Mouse (Mus musculus): ENCODE measurements at regions not wholly inside any gene's neighbourhood (a gene's known extent, or its start where the extent isn't known, plus 50 kb on each side); places are given as distances from the start of the nearest gene placed in this dataset.

DNA sequence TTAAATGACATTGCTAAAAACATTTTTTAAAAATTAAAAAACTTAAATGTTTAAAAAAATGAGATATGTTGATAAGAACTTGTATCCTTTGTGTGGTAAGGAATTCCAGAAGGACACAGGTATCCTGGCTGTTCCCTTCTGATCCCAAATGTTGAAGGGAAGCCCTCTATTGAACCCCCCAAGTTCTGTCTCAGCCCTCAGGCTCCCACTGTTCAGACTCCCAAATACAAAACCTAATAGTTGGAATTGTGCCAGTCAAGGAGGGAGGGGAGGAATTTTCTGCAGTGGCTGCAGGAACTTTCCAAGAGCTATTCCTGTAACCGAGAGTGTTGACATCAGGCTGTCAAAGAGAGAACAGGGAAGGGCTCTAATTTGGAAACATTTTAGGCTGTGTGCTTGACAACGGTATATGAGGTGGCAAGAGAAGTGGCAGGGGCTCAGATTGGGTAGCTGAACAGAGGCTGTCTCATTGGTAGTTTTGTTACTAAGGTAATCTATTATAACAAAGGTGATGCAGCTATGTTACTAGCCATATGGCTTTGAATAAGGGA lies 843.8 kb upstream of the A1bg start:
- Histone ChIP-seq H3K27ac (replicated peaks) (peak overlapping the region; percentile 63), H3K9ac (no peak overlapping the region), H3K27me3 (replicated peaks) (no peaks in the 10 kb centered on the region), H3K4me3 (no peak overlapping the region), H3K9me3 (no peaks in the 10 kb centered on the region), H3K36me3 (no peaks in the 10 kb centered on the region), H3K4me2 (no peak overlapping the region), H3K4me1 (peaks cover 51% of the 10 kb centered on the region)
- 6% methylated on average over 2 of the region's 2 CpGs for WGBS
- peak; percentile 78; the same call in 1 of the 2 replicates for ATAC-seq (ENCODE audit: extremely low read depth, insufficient number of reproducible peaks, low FRiP score, low TSS enrichment)

DNA sequence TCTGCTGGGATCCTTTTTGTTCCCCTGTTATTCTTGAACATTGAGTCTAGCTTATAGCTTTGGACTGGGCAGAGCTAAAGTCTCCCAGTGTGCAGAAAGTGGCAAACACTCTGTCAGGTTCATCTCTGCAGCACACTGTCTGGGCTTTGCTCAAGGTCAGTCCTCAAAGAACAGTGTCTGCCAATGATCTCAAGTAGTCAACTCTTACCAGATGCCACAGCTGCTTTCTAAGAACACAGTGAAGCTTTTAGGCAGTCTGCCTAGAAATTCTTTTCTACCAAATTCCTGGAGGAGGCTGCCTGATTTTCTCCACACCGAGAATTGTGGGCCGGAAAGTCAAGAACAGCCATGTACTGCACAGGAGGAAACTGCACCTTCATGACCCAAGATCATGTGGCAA lies 831.0 kb upstream of the A1bg start:
- H3K9me3 ChIP-seq: no peaks in the 10 kb centered on the region

DNA sequence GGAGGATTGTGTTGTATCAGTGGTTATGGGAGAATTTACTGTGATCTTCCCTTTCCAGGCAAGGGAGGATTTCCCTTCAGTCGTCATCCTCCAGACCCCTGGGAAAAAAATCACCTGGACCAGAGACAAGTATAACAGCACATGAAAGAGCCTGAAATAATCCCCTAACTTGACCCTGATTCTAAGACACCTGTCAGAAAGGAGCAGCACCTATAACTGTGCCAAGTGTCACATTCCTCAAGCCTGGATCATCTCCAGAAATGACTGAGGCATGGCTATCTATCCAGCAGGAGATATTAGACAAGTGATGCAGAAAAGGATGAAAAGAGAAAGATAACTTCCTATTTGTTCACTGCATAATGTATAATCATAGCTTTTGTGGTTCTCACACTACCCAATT lies 800.9 kb upstream of the A1bg start:
- WGBS: 25% methylated on average over 1 of the region's 1 CpGs
- Histone ChIP-seq H3K9ac (no peak overlapping the region), H3K4me3 (no peak overlapping the region), H3K4me2 (no peak overlapping the region), H3K4me1 (no peaks in the 10 kb centered on the region), H3K9me3 (no peaks in the 10 kb centered on the region), H3K27ac (replicated peaks) (no peak overlapping the region), H3K36me3 (no peaks in the 10 kb centered on the region), H3K27me3 (replicated peaks) (no peaks in the 10 kb centered on the region)
- no peak for ATAC-seq (ENCODE audit: extremely low read depth, insufficient number of reproducible peaks, low FRiP score, low TSS enrichment)

More for the DNA sequence above, 831.0 kb upstream of the A1bg start:
- Histone ChIP-seq H3K36me3 (no peaks in the 10 kb centered on the region), H3K4me2 (no peak overlapping the region), H3K27me3 (replicated peaks) (no peaks in the 10 kb centered on the region), H3K27ac (replicated peaks) (peak overlapping the region; percentile 1; the same call in 1 of the 2 replicates), H3K9ac (no peak overlapping the region), H3K4me1 (peaks cover 8% of the 10 kb centered on the region), H3K4me3 (no peak overlapping the region)
- 52% methylated on average over 2 of the region's 2 CpGs for WGBS
- no peak for ATAC-seq (ENCODE audit: extremely low read depth, insufficient number of reproducible peaks, low FRiP score, low TSS enrichment)

DNA sequence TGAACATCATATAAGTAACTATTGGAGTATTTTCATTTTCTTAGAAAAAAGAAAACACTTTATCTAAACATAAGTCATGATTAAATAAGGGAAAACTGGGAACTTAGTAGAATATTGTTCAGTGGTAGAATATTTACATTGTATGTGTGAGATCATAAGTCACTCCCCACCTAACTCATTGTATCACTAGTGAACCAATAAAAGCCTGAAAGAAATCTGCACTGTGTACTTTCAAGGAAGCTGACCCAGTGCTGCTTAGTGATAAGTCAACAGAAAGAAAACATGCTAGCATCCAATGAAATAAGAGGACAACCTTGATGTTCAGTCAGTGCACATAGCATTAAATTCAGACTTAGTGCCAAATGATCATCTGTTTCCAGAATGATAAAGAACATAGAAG lies 795.7 kb upstream of the A1bg start:
- H3K27ac ChIP-seq (replicated peaks): no peak overlapping the region
- H3K36me3 ChIP-seq: no peaks in the 10 kb centered on the region
- no peak overlapping the region for H3K4me2 ChIP-seq
- H3K27me3 ChIP-seq (replicated peaks): no peaks in the 10 kb centered on the region
- no peak overlapping the region for H3K4me3 ChIP-seq
- ATAC-seq (ENCODE audit: extremely low read depth, insufficient number of reproducible peaks, low FRiP score, low TSS enrichment): no peak
- no peaks in the 10 kb centered on the region for H3K9me3 ChIP-seq
- H3K4me1 ChIP-seq: 0 out of 2 replicates have a peak, but pooled peaks cover 3% of the 10 kb centered on the region
- no peak overlapping the region for H3K9ac ChIP-seq

DNA sequence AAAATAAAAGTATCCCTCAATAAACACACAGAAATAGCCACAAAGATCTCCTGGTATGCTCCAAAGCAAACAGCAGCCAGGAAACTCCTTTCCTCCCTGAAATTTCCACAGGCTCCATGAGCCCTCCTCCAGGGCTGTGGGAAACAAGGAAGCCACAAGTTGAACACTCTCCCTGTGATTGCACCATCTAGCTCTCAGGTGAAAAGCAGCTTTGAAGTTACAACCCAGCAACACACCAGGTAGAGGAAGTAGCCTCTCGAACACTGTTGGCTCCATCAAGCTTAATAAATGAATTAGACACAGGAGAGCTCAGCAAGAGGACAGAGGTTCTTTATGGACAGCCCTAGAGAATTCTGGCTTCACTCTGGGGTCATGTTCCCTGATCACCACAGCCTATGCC lies 794.4 kb upstream of the A1bg start:
- Histone ChIP-seq H3K27me3 (replicated peaks) (no peaks in the 10 kb centered on the region), H3K9ac (no peak overlapping the region), H3K4me3 (no peak overlapping the region), H3K36me3 (no peaks in the 10 kb centered on the region), H3K4me1 (0 out of 2 replicates have a peak, but pooled peaks cover 6% of the 10 kb centered on the region), H3K27ac (replicated peaks) (no peak overlapping the region), H3K4me2 (no peak overlapping the region), H3K9me3 (no peaks in the 10 kb centered on the region)
- no peak for ATAC-seq (ENCODE audit: extremely low read depth, insufficient number of reproducible peaks, low FRiP score, low TSS enrichment)
- WGBS: 62% methylated on average over 1 of the region's 1 CpGs

DNA sequence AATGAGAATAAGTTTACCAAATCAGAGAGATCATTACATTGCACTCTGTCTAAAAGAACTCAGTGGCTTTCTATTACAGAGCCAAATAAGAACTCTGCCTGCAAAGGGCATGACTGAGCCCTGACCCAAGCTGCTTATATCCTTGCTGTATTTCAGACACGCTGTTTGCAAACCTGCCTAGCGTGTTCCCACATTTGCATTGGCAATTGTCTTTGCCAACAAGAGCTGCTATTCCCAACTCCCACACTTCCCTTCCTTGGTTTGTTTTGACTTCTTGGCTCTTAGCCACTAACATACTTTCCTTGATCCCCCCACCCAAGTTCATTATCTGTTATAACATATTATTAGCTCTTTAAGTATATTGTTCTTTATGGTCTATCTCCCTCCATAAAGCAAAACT lies 791.1 kb upstream of the A1bg start:
- H3K36me3 ChIP-seq: no peaks in the 10 kb centered on the region
- H3K9me3 ChIP-seq: no peaks in the 10 kb centered on the region
- H3K4me1 ChIP-seq: peaks cover 8% of the 10 kb centered on the region; the same call in 1 of the 2 replicates
- H3K27me3 ChIP-seq (replicated peaks): no peaks in the 10 kb centered on the region
- H3K27ac ChIP-seq (replicated peaks): no peak overlapping the region
- no peak overlapping the region for H3K9ac ChIP-seq
- WGBS: 49% methylated on average over 2 of the region's 2 CpGs
- H3K4me2 ChIP-seq: no peak overlapping the region
- ATAC-seq (ENCODE audit: extremely low read depth, insufficient number of reproducible peaks, low FRiP score, low TSS enrichment): no peak
- H3K4me3 ChIP-seq: no peak overlapping the region

DNA sequence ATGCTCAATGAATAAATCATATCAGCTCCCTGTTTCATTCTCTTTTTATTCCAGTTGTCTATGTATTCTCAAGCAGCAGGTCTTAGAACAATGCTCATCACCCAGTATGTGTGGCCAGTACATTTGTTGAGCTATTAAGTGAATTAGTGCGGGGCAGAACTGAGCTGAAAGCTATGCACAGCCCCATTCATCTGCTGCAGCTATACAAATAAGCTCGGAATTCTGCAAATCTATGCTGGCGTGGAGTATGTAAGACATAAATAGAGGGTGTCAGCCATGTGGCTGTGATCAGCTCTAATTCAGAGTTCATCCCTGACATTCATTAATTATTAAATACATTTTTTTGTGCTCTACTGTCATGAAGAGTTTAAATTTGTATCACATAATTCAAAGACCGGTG lies 786.1 kb upstream of the A1bg start:
- peaks cover 19% of the 10 kb centered on the region for H3K4me1 ChIP-seq
- H3K9ac ChIP-seq: no peak overlapping the region
- no peak overlapping the region for H3K4me3 ChIP-seq
- WGBS: 82% methylated on average over 4 of the region's 4 CpGs
- no peaks in the 10 kb centered on the region for H3K36me3 ChIP-seq
- no peak for ATAC-seq (ENCODE audit: extremely low read depth, insufficient number of reproducible peaks, low FRiP score, low TSS enrichment)
- H3K9me3 ChIP-seq: no peaks in the 10 kb centered on the region
- H3K27me3 ChIP-seq (replicated peaks): no peaks in the 10 kb centered on the region
- H3K27ac ChIP-seq (replicated peaks): no peak overlapping the region
- no peak overlapping the region for H3K4me2 ChIP-seq

DNA sequence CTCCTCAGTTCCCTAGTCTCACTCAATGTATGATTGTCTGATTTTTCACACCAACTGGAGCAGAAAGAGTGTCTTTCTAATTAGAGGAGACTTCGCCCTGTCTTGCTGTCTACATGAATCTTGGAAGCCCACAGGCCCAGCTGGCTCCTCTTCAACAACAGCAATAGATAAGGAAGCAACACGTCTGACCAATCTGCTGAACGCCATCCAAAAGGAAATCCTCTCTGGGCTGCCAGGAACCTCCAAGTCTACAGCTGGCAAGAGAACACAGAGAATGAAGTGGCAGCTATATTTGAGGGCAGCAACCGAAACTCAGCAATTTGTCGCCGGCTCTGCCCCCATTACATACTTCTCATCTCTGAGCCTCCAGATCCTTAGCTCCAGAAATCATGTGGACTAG lies 785.1 kb upstream of the A1bg start:
- Histone ChIP-seq H3K36me3 (no peaks in the 10 kb centered on the region), H3K9ac (no peak overlapping the region), H3K4me3 (no peak overlapping the region), H3K27ac (replicated peaks) (no peak overlapping the region), H3K4me2 (no peak overlapping the region; the same call in 1 of the 2 replicates), H3K27me3 (replicated peaks) (no peaks in the 10 kb centered on the region), H3K9me3 (no peaks in the 10 kb centered on the region), H3K4me1 (peaks cover 19% of the 10 kb centered on the region)
- no peak; the same call in 1 of the 2 replicates for ATAC-seq (ENCODE audit: extremely low read depth, insufficient number of reproducible peaks, low FRiP score, low TSS enrichment)
- 34% methylated on average over 6 of the region's 6 CpGs for WGBS

DNA sequence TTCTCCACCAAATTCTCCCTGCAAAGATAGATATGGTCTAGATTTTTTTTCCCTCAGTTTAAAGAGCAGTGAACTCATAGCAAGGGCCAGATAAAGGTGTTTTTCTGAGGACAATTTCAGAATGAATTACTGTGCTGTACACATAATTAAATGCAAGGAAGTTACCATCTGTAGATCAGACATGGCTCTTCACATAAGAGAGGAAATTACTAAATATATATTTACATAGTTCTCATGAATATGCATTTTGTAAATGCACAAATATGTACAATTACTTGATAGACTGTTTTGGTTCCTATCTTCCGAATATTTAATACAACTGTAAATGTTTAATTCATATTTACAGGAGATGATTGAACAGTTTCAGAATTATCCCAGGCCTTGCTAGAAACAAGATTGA lies 769.9 kb upstream of the A1bg start:
- no peak overlapping the region for H3K9ac ChIP-seq
- H3K36me3 ChIP-seq: no peaks in the 10 kb centered on the region
- H3K4me2 ChIP-seq: no peak overlapping the region
- H3K4me3 ChIP-seq: no peak overlapping the region
- 81% methylated on average over 1 of the region's 1 CpGs for WGBS
- no peaks in the 10 kb centered on the region for H3K9me3 ChIP-seq
- no peak for ATAC-seq (ENCODE audit: extremely low read depth, insufficient number of reproducible peaks, low FRiP score, low TSS enrichment)
- no peaks in the 10 kb centered on the region for H3K4me1 ChIP-seq
- no peak overlapping the region for H3K27ac ChIP-seq (replicated peaks)
- H3K27me3 ChIP-seq (replicated peaks): no peaks in the 10 kb centered on the region

DNA sequence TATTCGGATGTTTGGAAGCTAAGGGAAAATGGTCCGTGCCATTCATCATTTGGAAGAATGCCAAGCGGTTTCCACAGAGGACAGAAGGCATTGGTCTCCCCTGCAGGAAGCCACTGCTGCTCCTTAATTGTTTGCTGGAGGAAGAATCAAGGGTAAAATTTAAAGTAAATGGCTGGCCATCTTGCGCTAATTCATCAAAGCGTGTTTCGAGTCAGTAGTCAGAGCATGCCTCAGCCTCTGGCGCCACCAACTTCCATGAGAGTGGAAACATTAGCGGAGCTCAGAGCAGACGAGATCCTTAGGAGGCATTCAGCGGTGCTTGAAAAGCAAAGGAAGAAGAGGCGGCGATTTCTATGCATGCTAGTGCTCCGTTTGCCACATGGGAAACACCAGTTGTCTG lies 767.6 kb upstream of the A1bg start:
- Histone ChIP-seq H3K36me3 (no peaks in the 10 kb centered on the region), H3K4me1 (no peaks in the 10 kb centered on the region), H3K27ac (replicated peaks) (no peak overlapping the region), H3K4me2 (no peak overlapping the region), H3K9ac (no peak overlapping the region), H3K4me3 (no peak overlapping the region), H3K27me3 (replicated peaks) (no peaks in the 10 kb centered on the region), H3K9me3 (no peaks in the 10 kb centered on the region)
- no peak for ATAC-seq (ENCODE audit: extremely low read depth, insufficient number of reproducible peaks, low FRiP score, low TSS enrichment)
- 72% methylated on average over 13 of the region's 13 CpGs for WGBS

DNA sequence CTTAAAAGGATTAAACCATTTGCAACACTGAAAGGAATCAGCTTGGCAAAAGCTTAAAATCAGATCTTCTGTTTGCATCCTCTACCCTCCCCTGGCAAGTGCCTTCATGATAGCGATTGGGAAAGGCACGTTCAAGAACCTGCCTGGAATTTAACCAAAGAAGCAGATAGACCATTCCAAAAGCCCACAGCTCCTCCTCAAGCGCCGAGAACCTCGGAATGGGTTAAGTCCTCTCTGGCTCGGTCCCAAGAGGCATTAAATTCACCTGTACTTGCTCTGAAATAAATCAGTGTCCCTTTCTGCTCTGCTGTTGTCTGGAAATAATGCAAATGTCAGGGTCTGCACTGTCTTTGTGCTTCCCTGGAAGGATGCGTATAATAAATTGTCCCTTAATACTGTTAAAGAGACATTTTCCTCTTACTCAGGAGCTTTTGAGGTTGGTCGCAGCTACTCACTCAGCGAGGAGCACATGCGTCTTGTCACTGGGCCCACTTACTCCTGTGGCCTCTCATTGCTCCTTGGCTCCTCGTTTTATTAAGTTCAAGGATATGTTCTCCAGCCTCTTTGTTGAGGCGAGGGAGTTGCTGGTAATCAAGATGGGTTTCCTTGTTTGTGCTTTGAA lies 767.1 kb upstream of the A1bg start:
- WGBS: 81% methylated on average over 12 of the region's 12 CpGs
- Histone ChIP-seq H3K27ac (replicated peaks) (no peak overlapping the region), H3K9me3 (no peaks in the 10 kb centered on the region), H3K27me3 (replicated peaks) (no peaks in the 10 kb centered on the region), H3K4me2 (no peak overlapping the region), H3K4me3 (no peak overlapping the region), H3K36me3 (no peaks in the 10 kb centered on the region), H3K4me1 (no peaks in the 10 kb centered on the region), H3K9ac (no peak overlapping the region)
- no peak for ATAC-seq (ENCODE audit: extremely low read depth, insufficient number of reproducible peaks, low FRiP score, low TSS enrichment)

DNA sequence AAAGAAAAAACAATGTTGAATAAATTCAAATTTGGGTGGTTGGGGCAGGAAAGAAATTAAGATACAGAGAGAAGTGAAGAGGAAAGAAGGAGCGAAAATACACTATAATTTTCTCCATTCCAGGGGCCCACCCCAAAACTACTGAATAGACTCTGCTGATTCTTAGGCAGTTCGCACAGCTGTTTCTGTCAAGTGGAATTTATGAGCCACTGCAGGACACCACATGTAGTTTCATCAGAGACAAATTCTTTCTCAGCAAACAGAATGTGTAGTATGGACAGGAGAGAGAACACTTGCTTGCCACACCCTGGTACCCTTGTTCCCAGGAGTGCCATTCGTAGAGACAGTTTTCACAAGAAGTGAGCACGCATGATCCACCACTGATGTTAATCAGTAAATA lies 760.2 kb upstream of the A1bg start:
- Histone ChIP-seq H3K4me1 (no peaks in the 10 kb centered on the region), H3K4me2 (no peak overlapping the region), H3K9ac (no peak overlapping the region), H3K9me3 (no peaks in the 10 kb centered on the region), H3K36me3 (no peaks in the 10 kb centered on the region), H3K27ac (replicated peaks) (no peak overlapping the region), H3K27me3 (replicated peaks) (no peaks in the 10 kb centered on the region), H3K4me3 (no peak overlapping the region)
- no peak for ATAC-seq (ENCODE audit: extremely low read depth, insufficient number of reproducible peaks, low FRiP score, low TSS enrichment)
- 86% methylated on average over 4 of the region's 4 CpGs for WGBS

All from heart, embryonic 13.5 days (tissue).